Mouse (Mus musculus): Measurements from ENCODE around the gene Bok.

GRCm38 (mm10) chr1:93649604-93650172, 35.8 kb upstream of the Bok start:
- no peak for TF ChIP-seq GATA1 (IDR thresholded peaks at IDR 0.05; ENCODE audit: low read length)
- TF ChIP-seq TAL1 (IDR thresholded peaks at IDR 0.05; ENCODE audit: low read length) = no peak

All from erythroblast, embryonic 14.5 days (primary cell).